Mouse (Mus musculus): ENCODE measurements around the gene Mybph. TPM values are rescaled to one million over a fixed set of nuclear protein-coding genes. Genes with fewer than 3 reads are reported as not detected.

Mybph gene
- polyA plus RNA-seq, 1 experiment from 2014 or later: 0.46 TPM

GRCm38 (mm10) chr1:134232326-134232725 lies 39.1 kb downstream of the Mybph start:
- peaks cover 20% of the 10 kb centered on the region for H3K4me1 ChIP-seq
- H3K27me3 ChIP-seq (ENCODE audit: poor library complexity, severe bottlenecking): peaks cover 68% of the 10 kb centered on the region
- no peak overlapping the region for H3K27ac ChIP-seq
- no peaks in the 10 kb centered on the region for H3K36me3 ChIP-seq (replicated peaks)
- 80% methylated on average over 8 of the region's 8 CpGs for WGBS
- no peak overlapping the region for H3K4me3 ChIP-seq
- DNase-seq (ENCODE audit: extremely low spot score, low spot score): no peak
- H3K9me3 ChIP-seq: no peaks in the 10 kb centered on the region

- no peak overlapping the region for H3K4me3 ChIP-seq
- DNase-seq (ENCODE audit: extremely low spot score, low spot score): no peak
- peaks cover 20% of the 10 kb centered on the region for H3K4me1 ChIP-seq
- 59% methylated on average over 12 of the region's 12 CpGs for WGBS
- H3K27me3 ChIP-seq (ENCODE audit: poor library complexity, severe bottlenecking): peaks cover 75% of the 10 kb centered on the region
- H3K36me3 ChIP-seq (replicated peaks): no peaks in the 10 kb centered on the region
- H3K27ac ChIP-seq: no peak overlapping the region
- H3K9me3 ChIP-seq: no peaks in the 10 kb centered on the region
Measured at GRCm38 (mm10) chr1:134232778-134233531, 39.7 kb downstream of the Mybph start.

- peak overlapping the region; percentile 54; the same call in 1 of the 2 replicates for H3K4me3 ChIP-seq
- H3K36me3 ChIP-seq (replicated peaks): no peaks in the 10 kb centered on the region
- peaks cover 81% of the 10 kb centered on the region for H3K27me3 ChIP-seq (ENCODE audit: poor library complexity, severe bottlenecking)
- H3K27ac ChIP-seq: no peak overlapping the region
- WGBS: 52% methylated on average over 19 of the region's 19 CpGs
- H3K4me1 ChIP-seq: peaks cover 21% of the 10 kb centered on the region
- no peak for DNase-seq (ENCODE audit: extremely low spot score, low spot score)
- no peaks in the 10 kb centered on the region for H3K9me3 ChIP-seq
Measured at GRCm38 (mm10) chr1:134233681-134234454, 40.6 kb downstream of the Mybph start.

- Histone ChIP-seq H3K9me3 (no peaks in the 10 kb centered on the region), H3K27me3 (ENCODE audit: poor library complexity, severe bottlenecking) (peaks cover 90% of the 10 kb centered on the region), H3K27ac (peak overlapping the region; percentile 26; the same call in 1 of the 2 replicates), H3K4me1 (peaks cover 24% of the 10 kb centered on the region), H3K4me3 (peak overlapping the region; percentile 54), H3K36me3 (replicated peaks) (no peaks in the 10 kb centered on the region)
- no peak for DNase-seq (ENCODE audit: extremely low spot score, low spot score)
- WGBS: 2% methylated on average over 41 of the region's 41 CpGs
Measured at GRCm38 (mm10) chr1:134234455-134235390, 41.5 kb downstream of the Mybph start.

GRCm38 (mm10) chr1:134235391-134235921 lies 42.2 kb downstream of the Mybph start, which contains the start of gene Adora1:
Gene Adora1, minus strand, starts transcription at chr1:134235431.
- Histone ChIP-seq H3K27ac (peak within 1 kb of the TSS; percentile 26; the same call in 1 of the 2 replicates), H3K27me3 (ENCODE audit: poor library complexity, severe bottlenecking) (peaks cover 88% of the 10 kb centered on the region), H3K4me3 (peak within 1 kb of the TSS; percentile 54), H3K9me3 (no peaks in the 10 kb centered on the region), H3K4me1 (peaks cover 24% of the 10 kb centered on the region), H3K36me3 (replicated peaks) (no peaks in the 10 kb centered on the region)
- no peak for DNase-seq (ENCODE audit: extremely low spot score, low spot score)
- 1% methylated on average over 36 of the region's 37 CpGs for WGBS

- H3K4me1 ChIP-seq: peaks cover 24% of the 10 kb centered on the region
- H3K36me3 ChIP-seq (replicated peaks): no peaks in the 10 kb centered on the region
- WGBS: 29% methylated on average over 3 of the region's 3 CpGs
- peaks cover 90% of the 10 kb centered on the region for H3K27me3 ChIP-seq (ENCODE audit: poor library complexity, severe bottlenecking)
- H3K4me3 ChIP-seq: no peak overlapping the region
- no peak overlapping the region for H3K27ac ChIP-seq
- DNase-seq (ENCODE audit: extremely low spot score, low spot score): no peak
- no peaks in the 10 kb centered on the region for H3K9me3 ChIP-seq
Measured at GRCm38 (mm10) chr1:134236142-134236541, 42.9 kb downstream of the Mybph start.

GRCm38 (mm10) chr1:134237438-134237837 lies 44.2 kb downstream of the Mybph start:
- no peak overlapping the region for H3K4me3 ChIP-seq
- peaks cover 24% of the 10 kb centered on the region for H3K4me1 ChIP-seq
- no peak for DNase-seq (ENCODE audit: extremely low spot score, low spot score)
- 93% methylated on average over 3 of the region's 3 CpGs for WGBS
- no peaks in the 10 kb centered on the region for H3K36me3 ChIP-seq (replicated peaks)
- H3K27me3 ChIP-seq (ENCODE audit: poor library complexity, severe bottlenecking): peaks cover 91% of the 10 kb centered on the region
- H3K9me3 ChIP-seq: no peaks in the 10 kb centered on the region
- no peak overlapping the region for H3K27ac ChIP-seq

- no peaks in the 10 kb centered on the region for H3K36me3 ChIP-seq (replicated peaks)
- no peaks in the 10 kb centered on the region for H3K9me3 ChIP-seq
- H3K4me1 ChIP-seq: peaks cover 29% of the 10 kb centered on the region
- WGBS: 90% methylated on average over 9 of the region's 9 CpGs
- DNase-seq (ENCODE audit: extremely low spot score, low spot score): no peak
- peaks cover 88% of the 10 kb centered on the region for H3K27me3 ChIP-seq (ENCODE audit: poor library complexity, severe bottlenecking)
- no peak overlapping the region for H3K27ac ChIP-seq
- H3K4me3 ChIP-seq: no peak overlapping the region
Measured at GRCm38 (mm10) chr1:134240701-134241100, 47.5 kb downstream of the Mybph start.

GRCm38 (mm10) chr1:134241298-134241697 lies 48.0 kb downstream of the Mybph start:
- no peak for DNase-seq (ENCODE audit: extremely low spot score, low spot score)
- H3K9me3 ChIP-seq: no peaks in the 10 kb centered on the region
- 78% methylated on average over 8 of the region's 8 CpGs for WGBS
- peaks cover 23% of the 10 kb centered on the region for H3K4me1 ChIP-seq
- H3K4me3 ChIP-seq: no peak overlapping the region
- no peaks in the 10 kb centered on the region for H3K36me3 ChIP-seq (replicated peaks)
- H3K27me3 ChIP-seq (ENCODE audit: poor library complexity, severe bottlenecking): peaks cover 82% of the 10 kb centered on the region
- H3K27ac ChIP-seq: no peak overlapping the region

GRCm38 (mm10) chr1:134242286-134242685 lies 49.0 kb downstream of the Mybph start:
- Histone ChIP-seq H3K27ac (no peak overlapping the region), H3K9me3 (no peaks in the 10 kb centered on the region), H3K4me3 (no peak overlapping the region), H3K4me1 (peaks cover 21% of the 10 kb centered on the region), H3K27me3 (ENCODE audit: poor library complexity, severe bottlenecking) (peaks cover 72% of the 10 kb centered on the region), H3K36me3 (replicated peaks) (no peaks in the 10 kb centered on the region)
- no peak for DNase-seq (ENCODE audit: extremely low spot score, low spot score)
- WGBS: 82% methylated on average over 2 of the region's 2 CpGs

GRCm38 (mm10) chr1:134243505-134243904 lies 50.3 kb downstream of the Mybph start:
- H3K4me3 ChIP-seq: no peak overlapping the region
- H3K36me3 ChIP-seq (replicated peaks): no peaks in the 10 kb centered on the region
- 72% methylated on average over 6 of the region's 6 CpGs for WGBS
- peak overlapping the region; percentile 71; the same call in 1 of the 2 replicates for H3K27ac ChIP-seq
- DNase-seq (ENCODE audit: extremely low spot score, low spot score): no peak
- H3K9me3 ChIP-seq: no peaks in the 10 kb centered on the region
- peaks cover 62% of the 10 kb centered on the region for H3K27me3 ChIP-seq (ENCODE audit: poor library complexity, severe bottlenecking)
- H3K4me1 ChIP-seq: peaks cover 21% of the 10 kb centered on the region
